Mouse (Mus musculus) liver, postnatal 0 days (tissue): ENCODE measurements around the gene Gm37240. TPM values are rescaled to one million over a fixed set of nuclear protein-coding genes. Genes with fewer than 3 reads are reported as not detected.
A peak's percentile ranks its signal among the peaks of the same experiment; 100 is the strongest.

Source experiments
- ATAC-seq: fragments of 200-750 bp; cut with Nextera tagmentation; 2 replicates; pipeline ENCODE4 v1.8.0; 2017; ENCODE audit warnings: mild to moderate bottlenecking, moderate library complexity
- DNase-seq: peaks from one replicate; pipeline ENCODE4 v3.0.0-alpha.2; 2016
- H3K27ac ChIP-seq: fragments of 300-500 bp; sonication (generic); 2 replicates; pipeline ENCODE4 v1.5.1; 2014; ENCODE audit warnings: antibody characterized with exemption, moderate library complexity, mild to moderate bottlenecking, low read depth
- H3K27me3 ChIP-seq: fragments of 300-500 bp; sonication (generic); 2 replicates; pipeline ENCODE4 v1.6.1; 2014; ENCODE audit warnings: low read length, control low read depth, mixed read lengths; ENCODE audit not compliant: insufficient read depth
- H3K36me3 ChIP-seq: fragments of 300-500 bp; sonication (generic); replicated peaks from 2 replicates; pipeline ENCODE4 v1.6.1; 2014; ENCODE audit warnings: mild to moderate bottlenecking, control low read depth, low read length, moderate library complexity, mixed read lengths; ENCODE audit not compliant: insufficient read depth
- H3K4me1 ChIP-seq: fragments of 300-500 bp; sonication (generic); 2 replicates; pipeline ENCODE4 v1.6.1; 2014; ENCODE audit warnings: antibody characterized with exemption, mild to moderate bottlenecking, control low read depth; ENCODE audit not compliant: insufficient read depth
- H3K4me2 ChIP-seq: fragments of 300-500 bp; sonication (generic); 2 replicates; pipeline ENCODE4 v1.6.1; 2014; ENCODE audit warnings: low read depth, mild to moderate bottlenecking, low read length, moderate library complexity, mixed read lengths
- H3K4me3 ChIP-seq: fragments of 300-500 bp; sonication (generic); 2 replicates; pipeline ENCODE4 v1.5.1; 2014; ENCODE audit warnings: low read depth, low read length
- H3K9ac ChIP-seq: fragments of 300-500 bp; sonication (generic); replicated peaks from 2 replicates; pipeline ENCODE4 v1.6.1; 2014; ENCODE audit warnings: mild to moderate bottlenecking, moderate library complexity
- H3K9me3 ChIP-seq: fragments of 300-500 bp; sonication (generic); 2 replicates; pipeline ENCODE4 v1.6.1; 2016; ENCODE audit warnings: mild to moderate bottlenecking, control low read depth, low read length, mixed read lengths
- CTCF ChIP-seq: sonication (generic); IDR thresholded peaks from 2 replicates; pipeline ENCODE4 v1.5.1; 2016; ENCODE audit warnings: antibody characterized with exemption, low read depth
- EP300 ChIP-seq: IDR thresholded peaks from 2 replicates; pipeline ENCODE4 v1.6.1; 2016; ENCODE audit warnings: antibody characterized with exemption, low read depth, mild to moderate bottlenecking
- WGBS: fragments of 180-500 bp; shearing (Covaris S2); extraction: QIAGEN DNeasy Blood & Tissue Kit; methylation state at CpG from one replicate; pipeline ENCODE4 v1.1.7; 2014; ENCODE audit not compliant: insufficient replicate concordance; 5-methylcytosine and 5-hydroxymethylcytosine counted together
- polyA plus RNA-seq: library from polyadenylated mRNA; unstranded; fragments of >200 nt; fragmentation: Nextera tagmentation; extraction: Ambion mirVana; gene quantifications from 2 replicates; pipeline ENCODE4 v1.2.1, GENCODE M21; 2015

The Gm37240 gene
- polyA plus RNA-seq, 1 experiment from 2014 or later, result 0.72 TPM

DNA sequence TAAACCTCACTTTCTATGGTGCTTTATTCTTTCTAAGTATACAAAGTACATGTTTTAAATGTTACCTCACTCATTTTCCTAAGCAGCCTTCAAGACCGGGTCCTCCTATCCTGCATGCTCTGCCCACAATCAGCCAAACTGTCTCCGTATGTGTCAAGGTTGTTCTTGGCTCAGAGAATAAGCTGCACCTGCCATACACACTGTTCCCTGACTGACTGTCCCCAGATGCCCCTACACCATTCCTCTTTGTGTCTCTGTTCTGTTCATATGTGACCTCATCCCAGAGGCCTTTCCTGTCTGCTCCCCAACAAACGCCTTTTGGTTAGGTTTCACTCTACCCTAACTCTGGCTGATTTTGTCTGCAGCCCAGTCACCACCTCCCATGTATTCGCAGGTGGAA lies 60.0 kb downstream of the Gm37240 start:
- H3K36me3 ChIP-seq, result no peaks in the 10 kb centered on the region
- TF ChIP-seq EP300 (no peak), CTCF (no peak)
- no peak overlapping the region for H3K27ac ChIP-seq
- ATAC-seq, result no peak
- no peaks in the 10 kb centered on the region for H3K4me1 ChIP-seq
- H3K9me3 ChIP-seq, result no peaks in the 10 kb centered on the region
- DNase-seq, result no peak
- H3K4me3 ChIP-seq, result no peak overlapping the region
- no peaks in the 10 kb centered on the region for H3K27me3 ChIP-seq
- H3K9ac ChIP-seq, result no peak overlapping the region
- WGBS, result 64% methylated on average over 4 of the region's 4 CpGs
- H3K4me2 ChIP-seq, result no peak overlapping the region

GRCm38 (mm10) chr3:85820839-85821548 lies 66.3 kb downstream of the Gm37240 start:
- ATAC-seq (no peak), DNase-seq (no peak)
- H3K4me1 ChIP-seq, result 0 out of 2 replicates have a peak, but pooled peaks cover 2% of the 10 kb centered on the region
- H3K36me3 ChIP-seq, result no peaks in the 10 kb centered on the region
- H3K4me3 ChIP-seq, result no peak overlapping the region
- no peak overlapping the region for H3K4me2 ChIP-seq
- TF ChIP-seq CTCF, result no peak
- TF ChIP-seq EP300, result no peak
- no peak overlapping the region for H3K9ac ChIP-seq
- 80% methylated on average over 15 of the region's 15 CpGs for WGBS
- no peaks in the 10 kb centered on the region for H3K27me3 ChIP-seq
- H3K9me3 ChIP-seq, result no peaks in the 10 kb centered on the region
- no peak overlapping the region for H3K27ac ChIP-seq

GRCm38 (mm10) chr3:85819319-85819718 lies 68.0 kb downstream of the Gm37240 start:
- H3K9me3 ChIP-seq, result no peaks in the 10 kb centered on the region
- H3K36me3 ChIP-seq, result no peaks in the 10 kb centered on the region
- TF ChIP-seq CTCF (no peak), EP300 (no peak)
- no peaks in the 10 kb centered on the region for H3K27me3 ChIP-seq
- WGBS, result 46% methylated on average over 3 of the region's 3 CpGs
- no peak overlapping the region for H3K4me3 ChIP-seq
- 0 out of 2 replicates have a peak, but pooled peaks cover 2% of the 10 kb centered on the region for H3K4me1 ChIP-seq
- no peak overlapping the region for H3K9ac ChIP-seq
- no peak overlapping the region for H3K4me2 ChIP-seq
- peak; percentile 74 for ATAC-seq
- H3K27ac ChIP-seq, result no peak overlapping the region
- DNase-seq, result no peak

- TF ChIP-seq EP300, result no peak
- no peak for TF ChIP-seq CTCF
- no peaks in the 10 kb centered on the region for H3K36me3 ChIP-seq
- DNase-seq, result no peak
- 78% methylated on average over 2 of the region's 2 CpGs for WGBS
- no peak for ATAC-seq
- H3K27me3 ChIP-seq, result no peaks in the 10 kb centered on the region
- no peak within 1 kb of the TSS for H3K9ac ChIP-seq
- H3K27ac ChIP-seq, result no peak within 1 kb of the TSS
- H3K4me2 ChIP-seq, result no peak within 1 kb of the TSS
- no peak within 1 kb of the TSS for H3K4me3 ChIP-seq
- peaks cover 6% of the 10 kb centered on the region; the same call in 1 of the 2 replicates for H3K4me1 ChIP-seq
- no peaks in the 10 kb centered on the region for H3K9me3 ChIP-seq
Observed at GRCm38 (mm10) chr3:85817191-85817590, 70.1 kb downstream of the Gm37240 start, which contains the start of gene Fam160a1. Fam160a1 (minus strand) TSS chr3:85817291.

DNA sequence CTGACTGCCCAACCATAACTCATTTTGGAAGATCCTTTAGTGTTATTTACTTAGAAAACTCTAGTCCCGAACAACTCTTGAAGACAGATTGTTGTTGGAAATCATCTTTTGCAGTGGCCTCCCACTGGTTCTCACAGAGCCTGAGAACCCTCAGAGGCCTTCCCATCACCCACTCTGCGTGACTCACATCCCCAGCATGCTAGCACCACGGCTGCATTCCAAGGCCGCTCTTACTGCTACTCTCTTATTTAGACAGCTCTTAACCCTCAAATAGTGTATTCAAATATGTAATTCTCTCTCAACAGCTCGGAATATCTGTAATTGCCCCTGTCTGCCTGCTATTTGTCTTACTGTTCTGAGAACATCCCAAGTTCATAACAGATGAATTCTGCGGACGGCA lies 73.1 kb downstream of the Gm37240 start:
- H3K4me1 ChIP-seq, result peaks cover 6% of the 10 kb centered on the region; the same call in 1 of the 2 replicates
- no peak overlapping the region for H3K4me2 ChIP-seq
- H3K9me3 ChIP-seq, result no peaks in the 10 kb centered on the region
- ATAC-seq, result no peak
- TF ChIP-seq CTCF (no peak), EP300 (no peak)
- no peak overlapping the region for H3K9ac ChIP-seq
- H3K36me3 ChIP-seq, result no peaks in the 10 kb centered on the region
- no peaks in the 10 kb centered on the region for H3K27me3 ChIP-seq
- DNase-seq, result no peak
- 62% methylated on average over 7 of the region's 7 CpGs for WGBS
- H3K27ac ChIP-seq, result peak overlapping the region; percentile 13; the same call in 1 of the 2 replicates
- no peak overlapping the region for H3K4me3 ChIP-seq

DNA sequence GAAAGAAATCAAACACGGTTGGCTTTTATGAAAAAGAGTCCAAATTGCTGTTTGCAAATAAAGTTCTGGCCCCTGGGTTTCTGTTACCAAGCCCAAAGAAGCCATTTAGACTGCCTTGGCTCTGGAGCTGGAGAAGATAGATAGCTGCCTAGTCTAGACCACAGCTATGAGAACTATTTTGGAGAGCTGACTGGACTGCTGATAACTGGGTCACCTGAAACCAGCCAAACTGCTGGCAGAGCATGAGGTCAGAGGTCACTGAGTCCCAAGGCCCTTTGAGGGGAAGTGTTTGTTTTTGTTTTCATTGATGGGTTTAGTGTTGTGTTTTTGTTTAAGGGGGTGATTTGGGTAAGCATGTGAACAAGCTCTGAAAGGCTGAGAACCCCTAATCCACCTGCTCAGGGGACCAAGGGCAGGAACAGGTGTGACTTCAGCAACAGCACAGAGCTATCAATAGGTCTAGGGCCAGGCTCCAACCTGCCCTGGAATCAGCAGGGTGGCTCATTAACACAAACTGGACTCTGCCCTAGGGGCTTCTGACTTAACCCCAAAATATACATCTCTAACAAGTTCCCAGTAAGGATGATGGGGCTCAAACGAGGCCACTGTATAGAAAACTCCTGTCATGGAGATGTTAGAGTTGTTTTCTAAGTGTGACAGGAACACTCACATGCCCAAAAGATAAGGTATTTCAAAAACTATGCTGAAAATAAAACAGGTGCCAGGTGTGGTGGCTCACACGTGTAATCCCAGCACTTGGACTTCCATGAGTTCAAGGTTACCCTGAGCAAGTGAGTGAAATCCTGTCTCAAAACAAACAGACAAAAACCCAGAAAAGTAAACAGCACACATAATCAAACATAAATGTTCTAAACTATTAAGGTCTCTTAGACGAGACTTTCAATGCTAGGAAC lies 74.0 kb downstream of the Gm37240 start:
- H3K27me3 ChIP-seq, result no peaks in the 10 kb centered on the region
- H3K4me2 ChIP-seq, result no peak overlapping the region
- H3K9me3 ChIP-seq, result no peaks in the 10 kb centered on the region
- H3K4me3 ChIP-seq, result no peak overlapping the region
- WGBS, result 45% methylated on average over 4 of the region's 4 CpGs
- H3K27ac ChIP-seq, result peak overlapping the region; percentile 13
- DNase-seq (peak; percentile 17), ATAC-seq (peak; percentile 87)
- H3K9ac ChIP-seq, result no peak overlapping the region
- no peaks in the 10 kb centered on the region for H3K36me3 ChIP-seq
- peaks cover 4% of the 10 kb centered on the region; the same call in 1 of the 2 replicates for H3K4me1 ChIP-seq
- TF ChIP-seq EP300, result no peak
- no peak for TF ChIP-seq CTCF
